Mouse (Mus musculus) stomach, postnatal 0 days (tissue): ENCODE results near the gene Sash1. TPM values are rescaled to one million over a fixed set of nuclear protein-coding genes. Genes with fewer than 3 reads are reported as not detected.
A peak's percentile ranks its signal among the peaks of the same experiment; 100 is the strongest.

Source experiments
- ATAC-seq: fragments of 200-750 bp; cut with Nextera tagmentation; 2 replicates; pipeline ENCODE4 v1.8.0; 2017; ENCODE audit not compliant: low FRiP score, low TSS enrichment
- DNase-seq: peaks from one replicate; pipeline ENCODE4 v3.0.0-alpha.2; 2016; ENCODE audit warnings: low spot score
- H3K27ac ChIP-seq: fragments of 300-500 bp; sonication (generic); replicated peaks from 2 replicates; pipeline ENCODE4 v1.5.1; 2014; ENCODE audit warnings: mild to moderate bottlenecking, control low read depth
- H3K27me3 ChIP-seq: fragments of 300-500 bp; sonication (generic); 2 replicates; pipeline ENCODE4 v1.6.1; 2014; ENCODE audit warnings: low read length; ENCODE audit not compliant: control insufficient read depth, insufficient read depth
- H3K36me3 ChIP-seq: fragments of 300-500 bp; sonication (generic); 2 replicates; pipeline ENCODE4 v1.6.1; 2014; ENCODE audit warnings: low read length, mixed read lengths; ENCODE audit not compliant: control insufficient read depth, insufficient read depth
- H3K4me1 ChIP-seq: fragments of 300-500 bp; sonication (generic); replicated peaks from 2 replicates; pipeline ENCODE4 v1.6.1; 2014; ENCODE audit warnings: antibody characterized with exemption; ENCODE audit not compliant: control insufficient read depth, insufficient read depth
- H3K4me2 ChIP-seq: fragments of 300-500 bp; sonication (generic); replicated peaks from 2 replicates; pipeline ENCODE4 v1.6.1; 2014; ENCODE audit warnings: low read depth, mild to moderate bottlenecking, control low read depth, moderate library complexity
- H3K4me3 ChIP-seq: fragments of 300-500 bp; sonication (generic); 2 replicates; pipeline ENCODE4 v1.5.1; 2014; ENCODE audit warnings: low read depth, low read length, control low read depth
- H3K9ac ChIP-seq: fragments of 300-500 bp; sonication (generic); 2 replicates; pipeline ENCODE4 v1.6.1; 2014; ENCODE audit warnings: mild to moderate bottlenecking, low read length, control low read depth, mixed read lengths
- H3K9me3 ChIP-seq: fragments of 300-500 bp; sonication (generic); 2 replicates; pipeline ENCODE4 v1.6.1; 2016; ENCODE audit warnings: low read length; ENCODE audit not compliant: control insufficient read depth
- CTCF ChIP-seq: IDR thresholded peaks from 2 replicates; pipeline ENCODE4 v1.5.1; 2016; ENCODE audit warnings: antibody characterized with exemption, low read depth, mild to moderate bottlenecking, moderate library complexity
- EP300 ChIP-seq: optimal IDR thresholded peaks from 2 replicates; pipeline ENCODE3; 2016; ENCODE audit warnings: antibody characterized with exemption
- WGBS: fragments of 180-500 bp; shearing (Covaris S2); extraction: QIAGEN DNeasy Blood & Tissue Kit; methylation state at CpG from one replicate; pipeline ENCODE4 v1.1.7; 2014; 5-methylcytosine and 5-hydroxymethylcytosine counted together
- polyA plus RNA-seq: library from polyadenylated mRNA; unstranded; fragments of >200 nt; fragmentation: Nextera tagmentation; extraction: Ambion mirVana; gene quantifications from 2 replicates; pipeline ENCODE4 v1.2.1, GENCODE M21; 2015

The Sash1 gene
- polyA plus RNA-seq, 1 experiment from 2014 or later = 3.8 TPM

DNA sequence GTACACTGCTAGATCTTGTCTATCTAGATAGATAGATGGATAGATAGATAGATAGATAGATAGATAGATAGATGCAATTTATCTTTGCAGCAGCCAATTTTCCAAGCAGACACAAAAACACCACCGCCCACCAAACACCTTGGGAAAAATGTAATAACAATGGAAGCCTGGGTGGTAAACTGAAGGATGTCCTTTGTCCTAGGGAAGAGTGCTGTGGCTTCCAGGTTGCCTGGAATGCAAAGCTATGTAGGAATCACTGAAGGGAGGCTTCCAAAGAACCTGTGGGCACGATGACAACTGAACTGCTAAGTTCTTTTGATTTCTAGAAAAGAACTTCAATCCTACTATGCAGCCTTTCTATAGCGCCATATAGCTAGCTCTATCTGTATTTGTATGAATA lies 13.1 kb downstream of the Sash1 start:
- TF ChIP-seq CTCF (no peak), EP300 (no peak)
- no peak overlapping the region for H3K27ac ChIP-seq
- H3K27me3 ChIP-seq = no peaks in the 10 kb centered on the region
- H3K9me3 ChIP-seq = no peaks in the 10 kb centered on the region
- H3K9ac ChIP-seq = no peak overlapping the region
- no peaks in the 10 kb centered on the region for H3K36me3 ChIP-seq
- WGBS = 94% methylated on average over 3 of the region's 3 CpGs
- no peak overlapping the region for H3K4me3 ChIP-seq
- no peak overlapping the region for H3K4me2 ChIP-seq
- no peak for DNase-seq
- ATAC-seq = no peak
- H3K4me1 ChIP-seq = no peaks in the 10 kb centered on the region

GRCm38 (mm10) chr10:8871935-8872334 lies 13.9 kb downstream of the Sash1 start:
- Histone ChIP-seq H3K27me3 (no peaks in the 10 kb centered on the region), H3K27ac (no peak overlapping the region), H3K4me1 (no peaks in the 10 kb centered on the region), H3K9me3 (no peaks in the 10 kb centered on the region), H3K4me2 (no peak overlapping the region), H3K36me3 (no peaks in the 10 kb centered on the region), H3K4me3 (no peak overlapping the region), H3K9ac (no peak overlapping the region)
- no peak for ATAC-seq
- no peak for DNase-seq
- WGBS = 63% methylated on average over 1 of the region's 1 CpGs
- TF ChIP-seq CTCF = no peak

DNA sequence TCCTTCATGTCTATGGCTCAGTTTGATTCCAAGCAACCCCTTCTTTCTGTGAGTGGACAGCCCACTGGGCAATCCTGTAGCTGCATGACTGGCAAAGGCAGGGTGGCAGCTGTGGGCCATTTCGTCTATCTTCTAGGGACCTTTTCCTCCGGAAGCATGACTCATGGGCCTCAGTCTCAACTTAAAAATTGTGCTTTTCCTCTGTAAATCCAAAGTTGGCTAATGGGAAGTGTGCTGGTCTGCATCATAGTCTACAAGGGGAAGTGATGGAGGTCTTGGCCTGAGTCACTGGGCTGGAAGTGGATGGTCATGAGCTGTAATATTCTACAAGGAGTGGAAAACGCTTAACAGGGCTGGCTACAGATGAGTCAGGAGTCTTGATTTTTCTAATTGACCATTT lies 15.5 kb downstream of the Sash1 start:
- Histone ChIP-seq H3K27ac (no peak overlapping the region), H3K4me1 (no peaks in the 10 kb centered on the region), H3K4me3 (no peak overlapping the region), H3K36me3 (no peaks in the 10 kb centered on the region), H3K4me2 (no peak overlapping the region), H3K27me3 (no peaks in the 10 kb centered on the region), H3K9ac (no peak overlapping the region), H3K9me3 (no peaks in the 10 kb centered on the region)
- no peak for DNase-seq
- ATAC-seq = no peak
- 70% methylated on average over 3 of the region's 3 CpGs for WGBS
- TF ChIP-seq EP300 (no peak), CTCF (no peak)

DNA sequence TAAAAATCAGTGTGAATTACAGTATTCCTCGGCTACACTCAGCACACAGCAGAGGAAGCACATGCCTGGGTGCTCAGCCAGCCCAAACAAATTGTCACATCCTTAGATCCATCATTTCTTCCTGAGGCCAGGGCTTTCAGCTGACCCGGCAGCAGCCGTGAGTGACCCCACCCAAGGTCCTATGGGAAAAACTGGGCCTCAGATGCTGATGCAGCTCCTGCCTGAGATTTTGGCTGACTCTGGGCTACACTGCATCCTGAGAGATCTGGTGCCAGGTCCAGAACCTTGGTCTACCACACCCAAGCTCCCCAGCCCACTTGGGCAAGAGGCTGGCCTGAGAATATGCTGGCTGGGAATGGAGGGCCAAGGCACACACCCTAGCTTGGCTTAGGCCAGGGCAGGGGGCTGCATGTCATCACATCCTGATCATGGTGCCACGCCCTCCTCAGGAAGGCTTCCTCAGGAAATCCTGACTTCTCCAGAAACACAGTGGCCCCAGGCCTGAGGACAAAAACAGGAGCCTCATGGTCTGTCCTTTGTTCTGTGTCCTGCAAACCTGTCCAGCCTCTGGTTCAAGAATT lies 19.7 kb downstream of the Sash1 start:
- no peaks in the 10 kb centered on the region for H3K9me3 ChIP-seq
- no peak overlapping the region for H3K27ac ChIP-seq
- H3K4me3 ChIP-seq = no peak overlapping the region
- no peak overlapping the region for H3K9ac ChIP-seq
- ATAC-seq (peak; percentile 55; the same call in 1 of the 2 replicates), DNase-seq (no peak)
- WGBS = 48% methylated on average over 4 of the region's 4 CpGs
- H3K36me3 ChIP-seq = no peaks in the 10 kb centered on the region
- no peaks in the 10 kb centered on the region for H3K4me1 ChIP-seq
- no peak for TF ChIP-seq CTCF
- TF ChIP-seq EP300 = no peak
- no peaks in the 10 kb centered on the region for H3K27me3 ChIP-seq
- no peak overlapping the region for H3K4me2 ChIP-seq

- Histone ChIP-seq H3K9me3 (no peaks in the 10 kb centered on the region), H3K4me2 (no peak overlapping the region), H3K9ac (no peak overlapping the region), H3K36me3 (no peaks in the 10 kb centered on the region), H3K27ac (no peak overlapping the region), H3K27me3 (no peaks in the 10 kb centered on the region), H3K4me3 (no peak overlapping the region), H3K4me1 (no peaks in the 10 kb centered on the region)
- no peak for DNase-seq
- 66% methylated on average over 9 of the region's 9 CpGs for WGBS
- no peak for TF ChIP-seq CTCF
- no peak for TF ChIP-seq EP300
- ATAC-seq = no peak
Measured at GRCm38 (mm10) chr10:8860655-8861054, 25.2 kb downstream of the Sash1 start.

DNA sequence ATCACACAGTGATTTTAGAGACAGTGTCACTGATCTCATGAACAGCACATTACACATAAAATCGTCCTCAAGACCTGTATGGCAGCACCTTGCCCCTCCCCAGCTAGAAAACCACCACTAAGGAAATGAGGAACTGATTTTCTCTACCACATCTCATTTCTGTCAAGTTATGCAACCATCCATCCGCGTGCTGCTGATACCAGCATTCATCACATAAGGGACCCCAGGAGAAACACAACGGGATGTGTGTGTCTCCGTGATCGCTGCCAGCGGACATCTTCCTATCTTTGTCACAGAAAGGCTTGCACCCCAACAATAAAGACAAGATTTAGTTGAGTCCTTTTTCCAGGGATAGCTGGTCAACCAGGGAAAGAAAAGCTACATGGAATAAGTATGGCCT lies 27.2 kb downstream of the Sash1 start:
- TF ChIP-seq CTCF = no peak
- no peak for TF ChIP-seq EP300
- DNase-seq (no peak), ATAC-seq (no peak)
- WGBS = 92% methylated on average over 7 of the region's 7 CpGs
- H3K4me3 ChIP-seq = no peak overlapping the region
- H3K27me3 ChIP-seq = no peaks in the 10 kb centered on the region
- no peak overlapping the region for H3K9ac ChIP-seq
- no peak overlapping the region for H3K4me2 ChIP-seq
- no peaks in the 10 kb centered on the region for H3K36me3 ChIP-seq
- H3K27ac ChIP-seq = no peak overlapping the region
- no peaks in the 10 kb centered on the region for H3K4me1 ChIP-seq
- H3K9me3 ChIP-seq = no peaks in the 10 kb centered on the region
